Mouse (Mus musculus): Measurements from ENCODE around the gene Kdm4a.
A peak's percentile ranks its signal among the peaks of the same experiment; 100 is the strongest.

Kdm4a gene

GRCm38 (mm10) chr4:118109649-118110048 lies 70.2 kb downstream of the Kdm4a start:
- DNase-seq, result no peak

DNA sequence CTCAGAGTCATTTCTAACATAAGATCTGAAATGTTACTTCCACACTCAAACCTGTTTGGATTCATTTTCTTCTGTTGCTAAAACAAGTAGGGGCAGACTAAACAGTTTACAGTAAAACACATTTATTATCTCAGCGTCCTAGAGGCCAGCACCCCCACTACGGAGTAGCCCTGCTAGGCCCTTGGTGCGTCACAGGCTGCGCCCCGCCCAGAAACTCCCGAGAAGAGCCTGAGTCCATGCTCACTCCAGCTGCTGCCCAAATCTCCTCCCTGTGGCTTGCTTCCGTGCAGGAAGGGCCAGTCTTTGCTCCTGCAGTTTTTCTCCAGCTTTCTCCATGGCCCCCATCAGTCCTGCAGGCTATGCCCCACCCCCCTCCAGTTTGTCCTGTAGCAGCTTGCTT lies 71.1 kb downstream of the Kdm4a start:
- no peak for DNase-seq

DNA sequence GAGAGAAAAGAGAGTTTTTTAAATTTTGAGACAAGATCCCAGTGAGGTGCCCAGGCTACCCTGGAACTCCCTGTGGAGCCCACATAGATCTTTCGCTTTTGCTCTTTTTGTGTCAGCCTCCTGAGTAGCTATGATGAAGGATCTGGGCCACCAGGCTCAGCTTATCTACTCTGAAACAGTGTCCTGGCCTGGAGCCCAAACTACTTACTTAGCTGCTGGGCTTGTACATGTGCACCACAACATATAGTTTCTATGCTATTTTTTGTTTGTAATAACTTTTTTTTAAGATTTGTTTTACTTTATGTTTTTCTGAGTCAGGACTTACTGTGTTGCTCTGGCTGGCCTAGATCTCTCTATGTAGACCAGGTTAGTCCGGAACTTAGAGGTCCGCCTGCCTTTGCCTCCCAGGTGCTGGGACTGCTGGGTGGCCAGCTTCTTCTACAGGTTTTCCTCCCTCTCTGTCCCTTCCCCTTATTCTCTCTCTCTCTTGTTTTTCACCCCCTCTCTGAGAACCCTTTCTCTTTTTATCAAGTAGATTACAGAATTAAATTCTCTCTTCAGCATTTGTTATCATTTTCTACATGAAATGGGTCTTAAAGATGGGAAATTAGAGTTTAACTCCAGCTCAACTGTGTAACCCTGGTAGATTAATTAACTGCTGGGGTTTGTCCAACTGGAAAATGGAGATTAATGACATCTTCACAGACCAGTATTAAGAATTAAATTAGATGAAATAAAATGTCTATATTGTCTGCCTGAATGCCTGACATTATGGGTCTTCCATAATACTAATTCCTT lies 74.4 kb downstream of the Kdm4a start:
- DNase-seq, result no peak

GRCm38 (mm10) chr4:118103280-118103830 lies 76.5 kb downstream of the Kdm4a start:
- DNase-seq, result no peak

GRCm38 (mm10) chr4:118101497-118101896 lies 78.3 kb downstream of the Kdm4a start:
- DNase-seq, result no peak

- no peak for DNase-seq
Observed at GRCm38 (mm10) chr4:118099637-118100364, 80.0 kb downstream of the Kdm4a start.

DNA sequence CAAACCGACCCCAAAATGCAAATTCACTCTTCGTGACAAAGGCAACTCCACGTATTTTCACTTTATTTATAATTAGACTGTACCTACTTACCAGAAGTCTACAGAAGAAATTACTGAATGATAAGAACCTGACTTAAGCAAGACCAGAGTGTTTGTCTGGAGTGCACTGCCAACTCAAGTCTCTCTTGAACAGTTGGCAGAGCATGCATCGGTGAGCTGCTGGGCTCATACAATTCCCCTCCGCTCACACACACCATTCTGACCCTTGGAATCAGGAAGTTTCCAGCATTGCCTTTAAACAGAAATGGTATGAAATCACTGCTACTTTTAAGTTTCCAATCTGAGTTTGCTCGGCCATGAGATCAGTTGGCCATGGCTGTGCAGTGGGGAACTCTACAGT lies 81.3 kb downstream of the Kdm4a start:
- peak; percentile 25 for DNase-seq

DNA sequence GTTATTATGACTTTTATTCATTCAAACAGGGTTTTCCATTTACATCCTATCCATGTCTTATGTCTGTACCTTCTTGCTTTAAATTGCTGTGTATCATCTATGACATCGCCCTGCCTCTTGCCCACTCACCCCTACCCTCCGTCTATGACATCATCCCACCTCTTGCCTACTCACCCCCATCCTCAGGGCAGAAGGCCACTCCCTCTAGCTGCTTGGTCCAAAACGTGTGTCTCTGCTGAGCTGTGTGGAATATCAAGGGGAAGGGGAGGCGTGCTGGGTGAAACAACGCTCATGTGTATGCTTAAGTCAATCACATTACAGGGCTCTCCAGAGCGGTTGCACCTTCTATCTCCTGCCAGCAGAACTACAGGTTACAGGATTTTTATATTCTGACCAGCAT lies 83.8 kb downstream of the Kdm4a start:
- DNase-seq, result no peak

DNA sequence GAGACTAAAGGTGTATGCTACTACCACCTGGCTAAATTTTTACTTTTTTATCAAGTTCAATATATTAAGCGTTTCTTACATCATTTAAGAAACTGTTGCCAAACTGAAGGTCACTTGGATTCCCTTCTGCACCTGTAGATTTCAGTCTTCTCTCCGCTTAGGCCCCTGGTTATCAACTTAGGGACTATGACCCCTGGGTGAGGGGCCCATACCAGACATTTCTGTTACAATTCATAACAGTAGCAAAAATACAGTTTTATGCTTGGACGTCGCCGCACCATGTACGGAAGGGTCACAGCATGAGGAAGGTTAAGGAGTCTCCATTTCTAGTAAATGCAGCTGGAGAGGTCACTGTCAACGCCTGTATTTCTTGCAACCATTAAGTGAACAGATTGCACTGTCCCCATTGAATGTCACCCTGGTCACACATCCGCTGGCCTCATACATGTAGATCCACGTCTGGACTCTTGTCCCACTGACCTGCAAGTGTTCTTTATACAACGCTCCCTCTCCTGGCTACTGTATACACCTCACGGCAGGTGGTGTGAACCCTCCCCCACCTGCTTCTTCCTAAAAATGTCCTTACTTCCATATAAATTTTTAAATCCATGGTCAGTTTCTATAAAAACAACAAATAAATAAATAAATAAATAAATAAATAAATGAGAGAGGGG lies 86.9 kb downstream of the Kdm4a start:
- DNase-seq, result no peak

DNA sequence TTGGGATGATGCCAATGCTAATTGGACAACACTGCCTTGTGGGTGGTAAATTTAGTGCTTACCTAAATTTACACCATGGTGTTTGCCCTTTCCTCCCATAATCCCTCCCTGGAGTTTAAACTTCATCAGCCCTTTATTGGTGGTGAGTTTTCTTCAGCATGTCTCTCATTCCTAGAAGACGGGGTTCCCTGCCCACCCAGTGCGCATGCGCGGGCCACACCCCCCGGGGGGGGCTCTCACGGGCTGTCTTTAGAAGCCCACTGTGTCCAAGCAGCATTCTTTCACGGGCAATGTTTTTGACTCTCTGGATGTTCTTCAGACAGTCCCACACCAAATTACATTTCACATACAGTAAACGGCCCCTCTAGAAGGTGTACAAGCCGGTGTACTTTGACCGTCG lies 89.4 kb downstream of the Kdm4a start:
- DNase-seq, result no peak

DNA sequence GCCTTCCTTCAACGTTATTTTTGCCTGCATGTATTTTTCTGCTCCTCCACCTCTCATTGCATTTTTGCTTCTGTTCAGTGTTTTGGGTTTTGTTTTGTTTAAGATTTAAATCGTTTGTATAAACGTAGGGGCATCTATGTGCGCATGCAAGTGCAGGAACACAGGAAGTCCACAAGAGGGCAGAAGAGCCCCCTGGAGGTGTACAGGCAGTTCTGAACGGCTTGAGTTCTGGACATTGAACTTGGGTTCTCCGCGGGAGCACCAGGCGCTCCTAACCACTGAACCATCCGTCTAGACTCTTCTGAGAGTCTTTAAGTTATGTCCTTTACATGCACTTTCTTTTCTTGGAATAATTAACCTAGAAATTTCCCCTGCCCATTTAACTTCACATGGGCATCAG lies 89.9 kb downstream of the Kdm4a start:
- DNase-seq, result peak; percentile 72

DNA sequence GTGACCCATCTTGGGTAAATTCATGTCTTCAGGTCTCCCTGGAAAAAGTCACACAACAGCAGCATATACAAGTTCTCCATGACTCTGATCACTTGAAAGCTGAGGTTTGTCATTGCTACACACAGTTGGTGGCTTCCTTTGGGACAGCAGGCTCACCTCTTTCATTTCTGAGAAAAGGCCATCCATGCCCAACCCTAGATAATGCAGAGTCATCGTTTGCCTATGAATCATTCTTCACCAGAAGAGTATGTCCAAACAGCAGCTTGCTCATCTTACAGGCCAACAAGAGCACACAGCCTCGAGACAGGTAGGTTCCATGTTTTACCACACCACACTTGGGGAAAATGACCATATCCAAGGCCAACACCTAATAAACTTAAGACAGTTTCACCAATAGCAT lies 91.1 kb downstream of the Kdm4a start:
- DNase-seq, result no peak
